Mouse (Mus musculus) E14TG2a.4 (cell line): ENCODE data around the gene Kcnv2.

Experiments used
- H3K27me3 ChIP-seq: 2 replicates; pipeline ENCODE4 v1.6.1; 2014; ENCODE audit warnings: low read length, control low read depth; ENCODE audit not compliant: insufficient read depth
- H3K36me3 ChIP-seq: 2 replicates; pipeline ENCODE4 v1.6.1; 2014; ENCODE audit warnings: low read length, control low read depth; ENCODE audit not compliant: insufficient read depth
- H3K4me1 ChIP-seq: replicated peaks from 2 replicates; pipeline ENCODE4 v1.6.1; 2014; ENCODE audit warnings: low read depth, low read length, control low read depth
- H3K4me3 ChIP-seq: replicated peaks from 2 replicates; pipeline ENCODE4 v1.5.1; 2014; ENCODE audit warnings: mild to moderate bottlenecking, low read length
- H3K9me3 ChIP-seq: 2 replicates; pipeline ENCODE4 v1.6.1; 2014; ENCODE audit warnings: low read length, control low read depth
- CTCF ChIP-seq: conservative IDR thresholded peaks from 2 replicates; pipeline ENCODE4 v1.5.1; 2014; ENCODE audit warnings: low read length
- NANOG ChIP-seq: IDR thresholded peaks from 2 replicates; pipeline ENCODE4 v1.6.1; 2014; ENCODE audit warnings: borderline replicate concordance, low read length, mixed read lengths
- POU5F1 ChIP-seq: IDR thresholded peaks from 2 replicates; pipeline ENCODE4 v1.6.1; 2014; ENCODE audit warnings: low read length, borderline replicate concordance

Gene Kcnv2

DNA sequence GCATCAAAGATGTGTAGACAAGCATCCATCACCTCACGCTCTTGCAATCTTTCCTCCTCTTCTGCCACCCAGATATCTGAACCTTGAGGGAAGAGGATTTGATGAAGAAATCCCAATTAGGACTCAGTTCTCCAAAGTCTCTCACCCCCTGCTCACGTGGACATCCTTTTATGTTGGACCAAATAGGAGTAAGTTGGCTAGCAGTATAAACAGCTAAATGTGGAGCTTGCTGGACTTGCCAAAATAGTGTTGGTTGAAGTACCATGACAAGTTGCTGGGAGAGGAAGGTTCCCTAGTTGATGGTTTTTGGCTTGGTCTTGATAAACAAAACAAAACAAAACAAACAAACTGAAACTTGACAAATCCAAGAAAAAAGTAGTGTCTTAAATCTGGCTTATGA is 47.8 kb downstream of the Kcnv2 start:
- Histone ChIP-seq H3K9me3 (no peaks in the 10 kb centered on the region), H3K27me3 (no peaks in the 10 kb centered on the region), H3K4me1 (peaks cover 6% of the 10 kb centered on the region), H3K36me3 (no peaks in the 10 kb centered on the region), H3K4me3 (no peak overlapping the region)
- TF ChIP-seq CTCF: no peak

DNA sequence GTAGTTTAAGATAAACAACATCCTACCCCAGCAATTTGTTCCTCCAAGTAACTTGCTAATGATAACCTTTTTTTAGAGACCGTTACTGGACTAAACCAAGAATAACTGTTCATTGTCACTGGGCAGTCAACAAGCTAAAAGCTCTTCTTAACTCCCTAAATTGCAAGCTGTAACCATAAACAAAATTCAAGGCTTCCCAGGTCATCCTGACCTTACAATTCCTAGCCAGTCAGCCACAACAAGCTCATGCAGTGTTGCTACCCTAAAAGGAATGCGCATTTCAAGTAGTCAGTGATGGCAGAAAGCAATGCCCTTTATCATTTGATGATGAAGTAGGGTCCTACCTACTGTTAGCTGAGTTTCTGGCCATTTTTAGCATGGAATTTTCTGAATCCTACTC is 48.4 kb downstream of the Kcnv2 start:
- Histone ChIP-seq H3K27me3 (no peaks in the 10 kb centered on the region), H3K9me3 (no peaks in the 10 kb centered on the region), H3K4me1 (peaks cover 6% of the 10 kb centered on the region), H3K4me3 (no peak overlapping the region), H3K36me3 (no peaks in the 10 kb centered on the region)
- TF ChIP-seq POU5F1 (no peak), CTCF (no peak), NANOG (no peak)

DNA sequence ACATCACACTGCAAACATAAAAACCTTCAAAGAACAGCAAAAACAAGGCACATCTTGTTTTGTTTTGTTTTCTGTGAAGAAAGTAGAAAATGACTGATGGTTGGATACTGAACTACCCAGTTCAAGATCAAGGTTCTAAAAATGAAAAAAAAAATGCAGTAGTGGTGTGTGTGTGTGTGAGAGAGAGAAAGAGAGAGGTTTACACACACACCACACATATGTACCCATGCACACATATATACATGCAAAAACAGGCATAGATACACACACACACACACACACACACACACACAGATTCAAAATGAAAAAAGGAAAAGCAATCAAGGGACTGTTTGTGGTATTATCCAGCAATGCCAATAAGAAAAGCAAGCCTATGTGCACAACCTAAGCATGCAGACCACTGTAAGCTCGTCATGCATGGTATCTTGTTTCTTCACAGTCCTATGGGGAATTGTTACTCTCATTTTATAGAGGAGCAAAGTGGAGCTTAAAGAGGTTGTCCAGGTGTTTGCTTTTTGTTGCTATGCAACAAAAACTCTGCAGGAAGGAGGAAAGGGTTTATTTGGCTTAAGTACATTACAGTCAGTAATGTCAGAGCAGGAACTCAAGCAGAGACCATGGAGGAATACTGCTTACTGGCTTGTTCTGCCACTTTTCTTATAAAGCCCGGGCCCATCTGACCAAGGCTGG is 57.5 kb downstream of the Kcnv2 start:
- no peaks in the 10 kb centered on the region for H3K4me1 ChIP-seq
- H3K27me3 ChIP-seq: no peaks in the 10 kb centered on the region
- H3K36me3 ChIP-seq: peaks cover 14% of the 10 kb centered on the region
- no peak for TF ChIP-seq CTCF
- H3K9me3 ChIP-seq: no peaks in the 10 kb centered on the region
- no peak overlapping the region for H3K4me3 ChIP-seq

DNA sequence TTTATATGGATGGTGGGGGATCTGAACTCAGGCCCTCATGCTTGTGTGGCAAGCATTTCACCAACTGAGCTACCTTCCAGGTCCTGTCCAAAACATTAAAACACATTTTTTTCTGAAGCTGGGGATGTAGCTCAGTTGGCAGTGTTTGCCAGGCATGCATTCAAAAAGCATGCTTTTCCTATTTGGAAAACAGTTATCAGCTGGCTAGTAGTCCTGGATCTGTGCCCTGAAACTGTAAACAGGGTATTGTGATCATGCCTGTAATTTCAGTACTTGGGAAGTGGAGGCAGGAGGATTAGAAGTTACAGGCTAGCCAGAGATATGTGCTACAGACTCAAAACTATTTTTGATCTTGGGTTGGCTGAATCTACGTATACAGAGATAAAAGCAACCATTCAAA is 59.7 kb downstream of the Kcnv2 start:
- TF ChIP-seq CTCF (no peak), NANOG (no peak)
- Histone ChIP-seq H3K4me3 (no peak overlapping the region), H3K36me3 (peaks cover 36% of the 10 kb centered on the region)

DNA sequence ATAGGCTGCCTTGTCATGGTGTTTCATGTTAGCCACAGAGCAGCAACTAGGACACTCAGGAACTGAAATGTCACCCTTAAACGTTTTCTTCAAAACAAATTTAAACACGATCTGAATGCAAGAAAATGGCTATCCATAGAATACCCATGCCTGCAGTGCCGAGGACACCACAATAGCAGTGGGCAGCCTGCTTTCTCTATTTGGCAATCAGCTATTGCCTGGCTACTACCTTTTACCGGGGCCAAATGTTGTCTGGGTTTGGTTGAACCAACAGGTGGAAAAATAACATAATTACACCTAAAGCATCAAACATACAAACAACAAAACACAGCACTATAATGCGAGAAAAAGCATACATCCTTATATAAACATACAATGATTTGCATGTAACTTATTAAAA is 60.9 kb downstream of the Kcnv2 start:
- Histone ChIP-seq H3K27me3 (no peaks in the 10 kb centered on the region), H3K4me3 (no peak overlapping the region), H3K4me1 (peaks cover 14% of the 10 kb centered on the region), H3K36me3 (peaks cover 48% of the 10 kb centered on the region), H3K9me3 (no peaks in the 10 kb centered on the region)
- no peak for TF ChIP-seq CTCF
- no peak for TF ChIP-seq NANOG
- TF ChIP-seq POU5F1: no peak

More for the DNA sequence above, 59.7 kb downstream of the Kcnv2 start:
- Histone ChIP-seq H3K4me1 (peaks cover 5% of the 10 kb centered on the region), H3K27me3 (no peaks in the 10 kb centered on the region), H3K9me3 (no peaks in the 10 kb centered on the region)

DNA sequence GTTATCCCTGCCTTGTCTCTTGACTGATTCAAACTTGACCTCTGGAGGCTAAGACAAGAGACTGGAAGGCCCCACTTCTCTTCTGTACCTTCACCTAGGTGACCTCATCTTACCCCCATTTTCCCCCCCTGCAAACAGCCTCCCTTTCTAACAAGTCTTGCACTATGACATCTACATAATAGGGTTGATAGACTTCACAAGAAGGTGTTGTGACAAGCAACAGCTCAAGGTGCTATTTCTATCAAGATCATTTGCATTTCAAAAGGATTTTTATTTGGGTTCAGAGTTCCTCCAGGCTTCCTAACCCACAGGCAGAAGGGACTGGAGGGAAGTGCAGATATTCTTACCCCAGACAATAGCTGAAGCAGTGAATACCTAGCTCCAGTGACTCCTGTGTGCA is 62.9 kb downstream of the Kcnv2 start:
- H3K36me3 ChIP-seq: peaks cover 68% of the 10 kb centered on the region
- H3K4me3 ChIP-seq: no peak overlapping the region
- peaks cover 14% of the 10 kb centered on the region for H3K4me1 ChIP-seq
- H3K27me3 ChIP-seq: no peaks in the 10 kb centered on the region
- TF ChIP-seq POU5F1 (no peak), CTCF (no peak), NANOG (no peak)
- no peaks in the 10 kb centered on the region for H3K9me3 ChIP-seq
